Mouse (Mus musculus) cerebellum, postnatal 14 days (tissue): ENCODE data around the gene Cdr2.
"Not testable (repeated sequence)": the region's sequence is repeated elsewhere in the genome, so short reads cannot be mapped to it uniquely, and the experiment has no call there.

Experiments used
- DNase-seq, 2 experiments: peaks; one replicate each; pipeline ENCODE4 v3.0.0; 2021; ENCODE audit warnings: mixed read lengths in 2 of 2

The Cdr2 gene

DNA sequence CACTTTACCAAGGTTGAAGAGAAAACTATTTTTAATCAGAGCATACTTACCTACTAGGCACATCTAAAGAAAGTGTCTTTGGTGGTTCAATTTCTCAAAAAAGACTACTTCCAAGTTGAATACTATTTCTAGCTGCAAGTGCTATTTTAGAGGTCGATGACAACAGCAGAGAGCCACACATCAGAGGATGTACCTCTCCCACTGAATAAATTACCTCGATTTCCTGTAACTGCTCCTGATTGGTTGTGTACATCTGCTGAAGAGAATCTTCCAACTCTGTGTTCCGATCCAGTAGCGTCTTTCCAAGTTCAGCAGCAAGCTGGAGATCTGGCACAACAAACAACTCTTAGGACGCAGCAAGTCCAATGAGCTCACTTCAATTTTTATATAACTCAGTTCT is 12.0 kb downstream of the Cdr2 start:
- DNase-seq: no peak

DNA sequence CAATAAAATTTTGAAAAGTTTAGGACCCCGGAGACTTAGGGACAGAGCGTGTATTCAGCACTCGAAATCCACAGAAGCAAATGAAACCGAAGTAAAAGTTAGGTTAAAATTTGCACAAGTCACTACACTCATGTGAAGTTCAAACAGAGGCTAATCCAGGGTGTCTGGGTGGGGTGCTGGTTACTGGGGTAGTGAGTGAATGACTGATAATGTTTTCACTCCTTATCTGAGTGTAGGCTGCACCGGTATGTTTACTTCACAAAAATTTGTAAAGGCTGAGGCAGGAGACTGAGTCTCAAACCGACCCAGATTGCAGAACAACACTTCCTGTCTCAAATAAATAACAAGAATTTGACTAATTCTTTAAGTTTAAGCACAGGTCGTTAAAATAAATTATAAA is 12.9 kb downstream of the Cdr2 start:
- DNase-seq: no peak

- DNase-seq: no peak
Observed at GRCm38 (mm10) chr7:120963126-120963525, 19.0 kb downstream of the Cdr2 start.

DNA sequence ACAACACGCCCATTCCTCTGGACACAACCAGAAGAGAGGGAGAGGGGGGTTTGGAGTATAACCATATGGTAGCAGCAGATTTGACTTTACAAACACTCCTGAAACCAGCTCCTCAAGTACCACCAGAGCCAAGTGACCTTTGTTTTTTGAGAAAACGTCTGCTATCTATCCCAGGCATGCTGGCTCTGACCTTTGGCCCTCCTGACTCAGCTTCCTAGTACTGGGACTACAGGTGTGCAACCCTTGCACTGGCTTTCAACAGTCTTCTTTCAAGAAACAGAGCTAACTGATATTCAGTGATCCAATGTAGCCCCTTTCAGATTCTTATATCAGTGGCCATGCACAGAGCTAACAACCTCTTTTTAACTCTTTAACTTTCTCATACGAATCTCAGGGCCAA is 20.2 kb downstream of the Cdr2 start:
- no peak for DNase-seq

DNA sequence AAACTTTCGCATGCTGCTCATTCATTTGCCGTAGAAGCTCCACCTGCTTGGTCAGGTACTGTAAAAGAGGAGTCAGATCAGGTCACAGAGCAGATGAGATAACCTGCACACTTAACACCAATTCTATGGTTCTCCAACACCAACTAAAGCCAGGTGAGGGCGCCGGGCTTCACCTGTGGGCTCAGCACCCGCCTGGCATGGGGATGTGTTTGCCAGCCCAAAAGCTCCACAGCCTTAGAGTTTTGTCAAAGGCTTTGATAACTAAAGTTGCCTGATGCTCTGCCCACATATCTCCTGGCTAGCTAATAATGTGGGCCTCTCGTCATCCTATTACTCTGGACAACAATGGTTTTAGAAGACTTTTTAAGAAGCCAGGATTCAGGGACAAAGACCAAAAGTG is 21.5 kb downstream of the Cdr2 start:
- DNase-seq: peak; percentile 10 to 39

DNA sequence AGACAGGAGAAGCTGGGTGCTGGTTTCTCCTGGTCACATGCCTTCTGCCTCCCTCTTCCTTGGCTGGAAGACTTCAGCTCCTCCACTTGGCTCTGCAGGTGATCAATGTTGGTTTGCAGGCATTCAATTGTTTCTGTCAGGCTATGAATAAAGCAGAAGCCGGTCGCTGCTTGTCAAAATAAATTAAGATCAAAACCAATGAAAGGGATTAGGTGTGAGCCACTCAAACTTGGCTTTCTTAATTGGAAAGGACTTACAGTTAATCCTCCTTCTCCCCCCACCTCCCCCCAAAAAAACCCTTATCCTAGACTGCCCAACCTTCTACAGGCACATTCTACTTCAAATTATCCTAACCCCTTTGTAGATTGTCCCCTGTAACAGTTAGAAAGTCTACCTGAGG is 22.0 kb downstream of the Cdr2 start:
- no peak for DNase-seq

- not testable (repeated sequence) for DNase-seq
Observed at GRCm38 (mm10) chr7:120953591-120953990, 28.5 kb downstream of the Cdr2 start.

DNA sequence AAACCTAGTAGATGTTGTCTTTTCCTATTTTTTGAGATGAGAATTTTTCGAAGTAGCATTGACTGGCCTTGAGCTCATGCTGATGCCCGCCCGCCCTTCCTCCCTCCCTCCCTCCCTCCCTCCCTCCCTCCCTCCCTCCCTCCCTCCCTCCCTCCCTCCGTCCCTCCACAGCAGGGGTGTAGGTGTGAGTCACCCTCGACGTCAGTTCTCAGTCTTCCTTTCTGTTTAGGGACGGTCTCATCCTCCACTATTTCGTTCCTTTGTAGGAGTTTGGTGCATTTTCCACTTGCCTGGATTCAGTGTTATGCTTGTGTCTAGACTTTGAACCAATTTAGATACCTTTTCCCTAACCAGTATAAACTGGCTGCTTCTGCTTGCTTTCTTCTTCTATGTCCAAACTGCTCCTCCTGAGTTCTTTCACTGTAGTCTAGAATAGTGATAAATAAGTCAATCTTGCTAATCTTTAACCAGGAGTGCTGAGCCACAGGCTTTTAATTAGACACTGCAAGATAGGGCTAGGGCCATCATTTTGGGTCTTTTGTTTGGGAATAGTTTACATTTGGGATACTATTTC is 38.1 kb downstream of the Cdr2 start:
- no peak for DNase-seq

GRCm38 (mm10) chr7:120942506-120942905 is 39.6 kb downstream of the Cdr2 start:
- no peak for DNase-seq

- no peak for DNase-seq
Observed at GRCm38 (mm10) chr7:120941214-120941613, 40.9 kb downstream of the Cdr2 start.

DNA sequence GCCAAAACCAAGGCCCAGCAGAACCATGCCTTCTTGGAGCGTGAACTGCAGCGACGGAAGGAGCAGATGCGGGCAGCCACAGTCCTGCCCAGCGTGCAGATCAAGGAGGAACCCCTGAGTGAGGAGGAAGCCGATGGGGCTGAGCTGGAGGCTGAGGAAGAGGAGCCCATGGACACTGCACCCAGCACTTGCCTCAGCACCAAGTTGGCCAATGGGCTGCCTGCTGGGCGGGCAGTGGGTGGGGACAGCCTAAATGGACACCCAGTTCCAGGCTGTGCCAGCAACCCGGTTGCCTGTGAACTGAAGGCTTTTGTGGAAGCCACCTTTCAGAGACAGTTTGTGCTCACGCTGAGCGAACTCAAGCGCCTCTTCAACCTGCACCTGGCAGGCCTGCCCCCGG is 41.8 kb downstream of the Cdr2 start:
- DNase-seq: no peak

GRCm38 (mm10) chr7:120938206-120938605 is 43.9 kb downstream of the Cdr2 start:
- no peak for DNase-seq

DNA sequence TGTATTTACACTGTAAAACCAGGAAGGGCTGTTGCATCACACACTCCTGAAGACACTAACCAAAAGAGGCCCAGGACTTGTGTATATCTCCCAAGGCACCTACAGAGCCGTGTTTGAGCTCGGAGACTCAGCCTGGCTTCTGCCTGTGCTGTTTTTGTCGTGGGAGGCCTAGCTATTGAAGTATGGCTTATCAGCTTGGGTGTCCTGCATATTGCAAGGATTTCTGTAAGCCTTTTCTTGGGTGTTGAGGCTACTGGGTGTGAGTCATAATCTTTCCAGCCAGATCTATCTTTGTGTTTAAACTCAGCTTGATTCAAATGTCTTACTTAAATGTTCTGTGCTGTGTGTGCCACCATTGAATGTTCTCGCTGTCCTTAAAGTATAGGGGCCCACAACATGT is 45.6 kb downstream of the Cdr2 start:
- DNase-seq: no peak

- peak; percentile 62 for DNase-seq
Observed at GRCm38 (mm10) chr7:120934716-120935115, 47.4 kb downstream of the Cdr2 start.

GRCm38 (mm10) chr7:120933680-120934195 is 48.4 kb downstream of the Cdr2 start:
- DNase-seq: no peak

DNA sequence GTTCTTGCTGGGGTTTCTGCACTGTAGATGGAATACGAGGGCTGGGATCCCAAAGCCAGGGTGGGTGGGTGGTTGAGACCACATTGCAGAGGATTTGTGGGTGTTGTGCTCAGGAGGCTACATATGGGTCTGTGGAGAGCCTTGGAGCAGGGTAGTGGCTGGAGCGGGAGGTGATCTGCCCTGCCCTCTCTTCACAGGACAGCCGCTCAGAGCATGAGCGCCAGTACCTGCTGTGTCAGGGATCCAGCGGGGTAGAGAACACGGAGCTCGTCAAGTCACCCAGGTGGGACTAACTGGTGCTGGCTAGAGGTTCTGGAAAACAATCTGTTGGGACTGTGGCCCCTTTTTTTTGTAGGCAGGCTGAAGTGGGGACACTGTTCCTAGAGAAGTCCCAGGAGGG is 49.0 kb downstream of the Cdr2 start:
- no peak for DNase-seq

GRCm38 (mm10) chr7:120918526-120918962 is 63.6 kb downstream of the Cdr2 start:
- peak; percentile 59 to 70 for DNase-seq

GRCm38 (mm10) chr7:120917592-120918461 is 64.3 kb downstream of the Cdr2 start, which contains the start of gene Polr3e:
Gene Polr3e, plus strand, starts transcription at chr7:120917744.
- DNase-seq: peak; percentile 100

DNA sequence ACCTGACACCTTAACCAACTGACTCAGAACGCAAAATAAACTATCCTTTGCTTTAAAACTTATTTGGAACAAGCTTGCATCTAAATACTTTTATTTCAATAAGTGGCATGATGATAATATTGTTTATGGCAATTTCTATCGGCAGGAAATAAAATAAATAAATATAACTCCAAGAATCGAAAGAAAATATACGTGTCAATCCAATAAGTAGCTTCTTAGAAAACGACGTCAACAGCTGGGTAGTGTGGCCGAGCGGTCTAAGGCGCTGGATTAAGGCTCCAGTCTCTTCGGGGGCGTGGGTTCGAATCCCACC is 64.9 kb downstream of the Cdr2 start:
- DNase-seq: no peak

GRCm38 (mm10) chr7:120916262-120916875 is 65.7 kb downstream of the Cdr2 start:
- DNase-seq: peak in 1 of 2 experiments; percentile 13

GRCm38 (mm10) chr7:120913332-120913731 is 68.8 kb downstream of the Cdr2 start:
- DNase-seq: peak in 1 of 2 experiments; percentile 30

DNA sequence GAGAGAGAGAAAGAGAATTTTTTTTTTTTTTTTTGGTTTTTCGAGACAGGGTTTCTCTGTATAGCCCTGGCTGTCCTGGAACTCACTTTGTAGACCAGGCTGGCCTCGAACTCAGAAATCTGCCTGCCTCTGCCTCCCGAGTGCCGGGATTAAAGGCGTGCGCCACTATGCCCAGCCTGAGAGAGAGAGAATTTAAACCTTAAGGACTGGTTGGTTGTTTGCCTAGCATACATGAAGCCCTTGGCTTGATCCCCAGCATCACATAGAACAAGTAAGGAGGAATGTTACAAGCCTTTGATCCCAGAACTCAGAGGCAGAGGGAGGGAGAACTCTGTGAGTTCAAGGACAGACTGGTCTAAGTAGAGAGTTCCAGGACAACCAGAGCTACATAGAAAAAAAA is 70.8 kb downstream of the Cdr2 start:
- not testable (repeated sequence) for DNase-seq

DNA sequence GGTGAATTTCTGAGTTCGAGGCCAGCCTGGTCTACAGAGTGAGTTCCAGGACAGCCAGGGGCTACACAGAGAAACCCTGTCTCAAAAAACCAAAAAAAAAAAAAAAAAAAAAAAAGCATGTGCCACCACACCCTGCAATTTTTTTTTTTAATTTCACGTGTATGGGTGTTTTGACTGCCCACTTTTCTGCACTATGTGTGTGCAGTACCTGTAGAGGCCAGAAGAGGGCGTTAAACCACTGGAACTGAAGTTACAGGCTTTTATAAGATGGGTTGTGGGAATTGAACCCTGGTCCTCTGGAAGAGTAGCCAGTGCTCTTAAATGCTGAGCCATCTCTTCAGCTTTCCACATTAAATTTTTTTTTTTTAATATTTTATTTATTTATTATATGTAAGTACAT is 71.9 kb downstream of the Cdr2 start:
- DNase-seq: not testable (repeated sequence)
